Mouse (Mus musculus) cerebellum, adult 8-10 months (tissue): Measurements from ENCODE around the gene Senp2.
"Not testable (repeated sequence)": the region's sequence is repeated elsewhere in the genome, so short reads cannot be mapped to it uniquely, and the experiment has no call there.

Source experiments
- DNase-seq: peaks from one replicate; pipeline ENCODE4 v3.0.0; 2022

The Senp2 gene

DNA sequence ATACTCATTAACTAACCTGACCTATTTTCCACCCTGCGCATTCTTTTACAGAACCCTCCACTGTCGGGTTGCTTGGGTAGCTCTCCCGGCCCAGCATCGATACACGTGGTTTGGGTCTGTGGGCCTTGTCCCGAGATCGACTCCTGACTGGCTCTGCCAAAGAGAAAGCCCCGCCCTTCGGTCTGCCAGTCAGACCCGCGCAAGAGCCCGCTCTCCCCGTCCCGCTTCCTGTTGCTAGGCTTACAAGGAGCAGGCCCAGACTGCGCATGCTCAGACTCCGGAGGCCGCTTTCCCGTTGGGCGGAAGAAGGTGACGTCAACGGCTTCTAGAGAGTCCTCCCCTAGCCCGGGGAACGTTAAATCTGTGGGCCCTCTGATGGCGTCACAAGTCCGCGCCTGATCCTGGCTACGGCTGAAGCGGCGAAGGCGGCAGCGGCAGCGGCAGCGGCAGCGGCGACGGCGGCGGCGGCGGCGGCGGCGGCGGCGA lies at the start of gene Senp2:
Senp2 (plus strand) TSS at position 386 of the 486 bp plus-strand sequence.
- DNase-seq = peak; percentile 100

DNA sequence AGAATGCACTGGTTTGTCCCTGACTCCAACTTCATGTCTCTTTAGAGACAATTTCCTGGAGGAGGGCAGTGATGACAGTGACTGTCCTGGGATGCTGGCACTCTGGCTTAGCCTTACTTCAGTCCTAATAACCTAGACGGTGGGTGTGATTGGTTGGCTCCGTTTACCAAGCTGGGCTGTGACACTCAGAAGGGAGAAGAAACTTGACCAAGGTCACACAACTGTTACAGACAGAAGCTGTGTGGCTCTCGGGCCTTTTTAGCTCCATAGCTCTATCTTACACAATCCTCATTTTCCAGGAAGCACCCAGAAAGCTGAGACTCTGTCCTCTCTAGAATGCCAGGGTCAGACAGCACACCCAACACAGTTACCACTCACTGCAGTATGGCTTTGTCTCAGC lies 43.7 kb upstream of the Senp2 start:
- DNase-seq = no peak

DNA sequence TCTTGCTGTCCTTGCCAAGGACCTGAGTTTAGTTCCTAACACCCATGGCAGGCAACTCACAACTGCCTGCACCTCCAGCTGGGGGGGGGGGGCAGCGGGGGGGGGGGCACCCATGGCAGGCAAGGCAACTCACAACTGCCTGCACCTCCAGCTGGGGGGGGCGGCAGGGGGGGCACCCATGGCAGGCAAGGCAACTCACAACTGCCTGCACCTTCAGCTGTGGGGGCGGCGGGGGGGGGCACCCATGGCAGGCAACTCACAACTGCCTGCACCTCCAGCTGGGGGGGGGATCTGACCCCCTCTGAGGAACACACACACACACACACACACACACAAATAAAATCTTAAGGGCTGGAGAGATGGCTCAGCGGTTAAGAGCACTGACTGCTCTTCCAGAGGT lies 39.4 kb upstream of the Senp2 start:
- DNase-seq = no peak

DNA sequence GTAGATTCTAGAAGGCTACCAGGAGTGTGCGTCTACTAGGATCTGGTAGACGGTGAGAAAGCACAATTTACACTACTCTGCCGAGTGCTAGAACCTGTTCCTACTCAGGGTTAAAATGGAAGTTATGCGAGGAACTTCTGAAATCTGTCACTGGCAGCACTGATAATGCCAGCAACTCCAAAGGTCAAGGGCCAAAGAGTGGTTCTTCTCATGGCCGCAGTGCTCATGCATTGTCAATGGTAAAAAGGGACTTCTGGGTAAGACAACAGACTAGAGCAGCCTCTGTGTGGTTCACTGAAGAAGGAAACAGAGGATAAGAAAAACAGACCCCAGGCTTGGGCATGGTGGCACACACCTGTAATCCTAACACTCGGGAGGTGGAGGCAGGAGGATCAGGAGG lies 38.7 kb upstream of the Senp2 start:
- DNase-seq = no peak

DNA sequence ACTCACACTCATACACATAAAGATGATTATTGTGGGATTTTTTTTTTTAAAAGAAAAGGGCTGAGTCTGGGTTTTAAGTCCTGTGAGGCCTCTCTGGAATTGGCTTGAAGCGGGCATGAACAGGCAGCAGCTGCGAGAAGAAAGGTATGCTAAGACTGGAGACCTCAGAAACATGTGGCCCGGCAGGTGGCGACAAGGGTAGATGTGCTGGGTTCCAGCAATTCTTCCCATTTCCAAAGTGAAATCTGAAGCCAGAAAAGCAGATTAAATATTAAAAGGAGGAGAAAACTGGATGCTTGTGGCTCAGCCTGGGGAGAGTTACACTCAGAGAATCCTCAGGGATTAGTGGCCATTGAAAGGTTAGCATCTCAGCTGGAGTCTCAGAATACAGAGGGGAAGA lies 37.8 kb upstream of the Senp2 start:
- DNase-seq = no peak

DNA sequence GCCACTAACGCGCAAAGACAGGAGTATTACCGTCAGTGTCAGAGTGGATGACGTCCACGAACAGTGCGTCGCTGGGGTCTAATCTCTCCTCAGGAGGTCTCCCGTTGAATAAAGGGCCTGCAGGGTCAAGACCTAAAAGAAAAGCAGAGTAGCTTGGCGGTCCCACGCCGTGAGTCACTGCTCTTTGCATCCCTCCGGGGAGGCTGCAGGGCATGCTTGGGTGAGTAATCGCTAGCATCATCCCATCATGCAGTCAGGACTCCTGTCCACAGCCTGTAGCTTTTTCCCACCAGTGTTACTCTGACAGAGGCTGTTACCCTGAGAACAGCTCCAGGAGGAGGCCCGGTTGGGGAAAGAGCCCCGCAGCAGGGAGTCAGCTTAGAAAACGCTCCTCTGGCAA lies 33.1 kb upstream of the Senp2 start:
- DNase-seq = no peak

DNA sequence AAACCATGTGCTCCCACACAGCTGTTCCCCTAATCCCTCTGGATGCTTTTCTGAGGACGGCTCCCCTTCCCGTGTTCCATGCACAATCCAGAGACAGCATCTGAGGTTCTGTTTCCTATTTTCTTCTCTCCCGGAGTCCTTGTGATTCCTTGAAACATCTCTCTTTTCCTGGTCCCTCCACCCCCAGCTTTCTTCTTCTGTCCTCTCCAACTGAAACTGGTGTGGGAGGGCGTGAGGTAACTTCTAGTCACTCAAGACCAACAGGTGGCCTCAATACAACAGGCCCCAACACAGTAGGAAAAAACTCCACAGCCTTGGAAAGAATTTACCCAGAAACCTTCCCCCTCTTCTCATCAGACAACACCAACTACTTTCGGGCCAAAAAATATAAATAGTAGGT lies 31.9 kb upstream of the Senp2 start:
- DNase-seq = no peak

DNA sequence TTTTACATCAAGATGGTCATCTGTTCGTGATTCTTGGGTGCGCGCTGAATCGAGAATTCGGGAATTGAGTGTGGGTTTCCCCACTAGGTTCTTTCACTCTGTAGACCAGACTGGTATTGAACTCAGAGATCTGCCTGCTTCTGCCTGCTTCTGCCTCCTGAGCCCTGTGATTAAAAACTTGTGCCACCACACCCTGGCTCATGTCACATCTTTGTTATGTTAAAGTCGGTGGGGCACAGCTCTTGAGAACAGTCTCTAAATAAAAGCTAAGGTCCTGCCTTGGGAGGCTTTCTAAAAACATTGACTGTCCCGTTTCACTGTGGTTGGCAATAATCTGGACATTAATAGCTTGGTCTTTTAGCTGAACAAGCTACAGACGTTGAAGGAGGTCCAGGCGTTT lies 26.1 kb upstream of the Senp2 start:
- no peak for DNase-seq

DNA sequence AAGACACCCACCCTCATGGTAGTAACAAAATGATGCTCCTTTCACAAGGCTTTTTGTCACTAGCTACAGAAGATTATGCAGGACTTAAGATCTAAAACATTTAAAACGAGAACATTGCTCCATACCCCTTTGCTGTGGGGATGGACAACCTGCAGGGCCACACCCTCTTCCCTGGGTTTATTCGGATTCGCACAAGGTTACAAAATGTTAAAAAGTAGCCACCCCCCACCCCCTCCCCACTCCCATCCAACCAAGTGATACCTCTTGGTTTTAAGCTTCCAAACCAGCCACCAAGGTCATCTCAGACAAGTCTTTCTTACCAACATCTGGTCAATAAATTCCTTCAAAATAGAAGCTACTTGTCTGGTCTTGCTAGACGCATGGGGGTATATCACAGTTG lies 25.7 kb upstream of the Senp2 start:
- DNase-seq = no peak

DNA sequence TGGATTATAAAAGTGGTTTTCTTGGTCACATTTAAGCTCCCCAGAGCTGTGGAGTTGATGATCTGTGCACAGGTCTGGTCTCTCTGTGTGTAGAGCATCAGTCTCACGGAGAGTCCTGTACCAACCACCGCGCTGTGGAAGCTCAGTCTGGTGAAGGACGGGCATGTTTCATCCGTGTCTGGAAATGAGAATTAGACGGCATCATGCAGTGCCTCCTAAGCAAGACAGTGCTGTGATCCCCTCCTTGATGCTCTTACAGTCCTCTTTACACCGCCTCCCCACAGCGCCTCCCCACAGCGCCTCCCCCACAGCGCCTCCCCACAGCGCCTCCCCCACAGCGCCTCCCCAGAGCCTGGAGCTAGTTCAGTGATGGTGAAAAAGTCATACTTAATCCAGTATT lies 25.2 kb upstream of the Senp2 start:
- no peak for DNase-seq

DNA sequence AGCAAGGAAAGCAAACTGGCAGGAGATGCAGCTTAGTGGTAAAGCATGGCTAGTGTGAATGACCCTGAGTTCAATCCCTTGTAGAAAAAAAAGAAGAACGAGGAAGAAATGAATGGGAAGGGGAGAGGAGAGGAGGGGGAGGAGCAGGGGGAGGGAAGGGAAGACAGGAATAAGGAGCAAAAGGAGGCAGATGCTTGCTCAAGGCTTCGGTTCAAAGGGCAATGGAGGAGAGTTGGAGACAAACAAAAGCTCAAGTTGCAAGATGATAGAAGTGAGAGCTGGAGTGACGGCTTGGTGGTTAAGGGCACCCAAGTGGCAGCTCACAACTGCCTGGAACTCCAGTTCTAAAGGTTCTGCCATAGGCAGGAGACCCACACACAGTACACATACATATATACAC lies 23.1 kb upstream of the Senp2 start:
- no peak for DNase-seq

DNA sequence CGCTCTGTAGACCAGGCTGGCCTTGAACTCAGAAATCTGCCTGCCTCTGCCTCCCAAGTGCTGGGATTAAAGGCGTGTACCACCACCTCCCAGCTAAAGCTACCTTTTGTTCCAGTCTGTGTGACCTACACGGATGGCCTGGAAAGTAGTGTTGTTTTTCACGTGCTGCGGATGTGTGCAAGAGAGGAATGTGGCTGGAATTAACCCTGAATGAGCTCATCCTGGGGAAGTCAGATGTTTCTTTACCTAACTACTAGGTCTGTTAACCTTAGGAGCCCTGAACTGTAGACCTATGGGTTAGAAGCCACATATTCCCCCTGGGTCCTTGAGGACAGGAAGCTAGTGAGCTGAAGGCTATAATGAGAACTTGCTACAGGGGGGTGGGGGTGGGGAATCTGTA lies 21.3 kb upstream of the Senp2 start:
- DNase-seq = no peak

DNA sequence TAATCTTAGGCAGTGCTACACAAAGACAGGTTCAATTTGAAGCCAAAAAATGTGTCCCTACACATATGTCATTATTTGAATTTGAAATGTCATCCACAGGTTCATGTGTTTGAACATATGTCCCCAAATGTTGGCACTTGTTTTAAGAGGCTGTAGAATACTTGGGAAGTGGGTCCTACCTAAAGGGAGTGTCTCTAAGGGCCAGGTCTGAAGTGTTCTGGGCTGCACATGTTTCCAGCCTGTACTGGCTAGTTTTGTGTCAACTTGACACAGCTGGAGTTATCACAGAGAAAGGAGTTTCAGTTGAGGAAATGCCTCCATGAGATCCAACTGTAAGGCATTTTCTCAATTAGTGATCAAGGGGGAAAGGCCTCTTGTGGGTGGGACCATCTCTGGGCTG lies 18.4 kb upstream of the Senp2 start:
- DNase-seq = not testable (repeated sequence)

DNA sequence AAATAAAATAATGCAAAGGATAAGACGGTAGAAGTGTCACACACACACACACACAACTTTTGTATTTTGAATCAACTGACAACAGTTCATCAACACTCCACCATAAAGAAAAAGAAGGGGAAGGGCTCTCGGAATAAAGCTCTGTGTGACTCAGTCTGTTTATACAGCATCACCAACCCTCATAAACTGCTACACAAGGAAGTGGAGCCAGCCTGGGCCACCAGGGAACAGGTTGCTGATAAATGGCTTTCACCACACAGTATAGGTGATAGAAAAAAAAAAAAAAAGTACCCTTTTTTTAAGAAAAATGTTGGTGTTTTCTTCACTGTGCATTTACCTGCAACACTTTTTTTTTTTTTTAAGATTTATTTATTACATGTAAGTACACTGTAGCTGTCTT lies 17.5 kb upstream of the Senp2 start:
- no peak for DNase-seq

DNA sequence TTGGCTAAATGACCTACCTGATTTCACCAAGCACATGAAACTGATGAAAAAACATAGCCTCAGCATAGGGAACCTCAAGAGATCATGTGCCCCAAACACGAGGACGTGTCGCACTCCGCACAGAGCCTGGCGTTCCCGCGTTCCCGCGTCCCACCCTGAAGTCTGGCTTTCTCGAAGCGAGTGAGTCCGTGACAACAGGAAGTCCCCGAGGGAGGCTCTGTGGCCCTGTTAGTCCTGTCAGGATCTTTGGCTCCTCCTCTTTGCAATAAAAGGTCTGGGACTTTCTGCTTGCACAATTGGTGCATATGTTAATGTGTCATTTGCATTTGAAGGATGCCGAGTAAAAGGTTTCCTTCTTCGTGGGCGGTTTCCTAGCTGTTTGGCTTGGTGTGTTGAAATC lies 14.0 kb upstream of the Senp2 start, which contains the start of gene Liph:
Liph (minus strand) TSS at position 360 of the 400 bp plus-strand sequence.
- no peak for DNase-seq

DNA sequence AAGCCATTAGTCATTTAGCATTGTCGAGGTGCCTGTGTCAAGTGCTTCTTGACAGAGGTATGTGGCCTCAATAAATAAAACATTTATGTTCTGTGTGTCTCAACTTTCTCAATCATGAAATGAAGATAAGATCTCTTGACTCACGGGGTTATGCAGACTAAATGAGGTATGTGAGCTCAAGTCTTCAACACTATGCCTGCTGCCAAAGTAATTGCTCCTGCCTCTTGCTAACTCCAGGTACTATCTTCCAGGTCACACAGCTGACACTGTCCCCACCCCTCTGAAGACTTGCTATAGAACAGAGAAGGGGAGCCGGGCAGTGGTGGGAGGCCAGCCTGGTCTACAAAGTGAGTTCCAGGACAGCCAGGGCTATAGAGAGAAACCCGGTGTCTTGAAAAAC lies 12.9 kb upstream of the Senp2 start:
- DNase-seq = no peak

DNA sequence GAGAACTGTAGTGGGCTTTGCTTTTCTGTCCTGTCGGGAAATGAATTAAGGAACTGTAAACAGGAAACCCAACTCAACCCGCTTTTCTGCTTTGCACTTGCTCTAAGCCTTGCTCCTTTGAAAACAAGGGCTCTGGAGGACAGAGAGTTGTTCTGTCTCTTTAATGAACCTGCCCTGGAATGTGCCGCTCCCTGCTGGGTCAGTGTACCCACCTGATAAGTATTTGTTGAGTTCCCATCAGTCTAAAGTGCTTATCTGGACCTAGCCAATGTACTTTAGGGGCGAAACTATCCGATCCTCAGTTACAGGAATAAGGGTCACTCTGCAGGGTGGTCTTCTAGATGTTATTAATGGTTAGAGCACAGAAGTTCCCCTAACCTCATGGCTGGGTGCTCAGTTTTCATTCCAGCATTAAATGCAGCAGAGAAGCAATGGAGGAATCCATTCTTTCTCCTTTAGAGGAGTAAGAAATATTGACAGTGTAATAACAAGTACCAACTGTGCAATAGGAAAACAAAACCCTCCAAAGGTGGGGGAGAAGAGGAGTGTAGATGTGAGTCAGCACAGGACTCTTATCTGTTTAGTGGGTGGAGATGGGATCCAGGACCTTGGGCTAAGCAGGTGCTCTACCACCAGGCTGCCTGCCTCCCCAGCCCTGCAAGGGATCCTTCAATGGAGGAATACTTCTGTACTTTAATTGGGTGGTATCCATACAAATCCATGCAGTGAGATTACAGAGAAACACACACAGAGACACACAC lies 12.2 kb upstream of the Senp2 start:
- DNase-seq = no peak

DNA sequence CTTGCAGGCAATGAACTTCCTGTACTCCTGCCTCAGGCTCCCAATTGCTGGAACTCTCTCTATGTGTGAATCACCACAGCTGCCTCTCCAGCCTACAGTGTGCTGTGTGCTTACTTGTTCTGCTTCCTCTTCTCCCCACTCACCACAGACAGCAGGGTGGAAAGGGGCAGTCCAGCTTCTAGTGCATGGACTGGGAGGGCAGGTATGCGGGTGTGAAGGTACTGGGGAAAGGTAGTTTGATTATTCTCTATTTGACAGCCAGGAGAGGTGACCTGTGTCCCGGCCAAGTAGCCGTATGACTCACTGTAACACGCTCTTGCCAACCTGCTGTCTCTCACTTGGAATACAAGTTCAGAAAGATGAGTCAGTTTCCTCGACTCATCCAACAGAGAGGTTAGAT lies 11.2 kb upstream of the Senp2 start:
- peak; percentile 20 for DNase-seq

DNA sequence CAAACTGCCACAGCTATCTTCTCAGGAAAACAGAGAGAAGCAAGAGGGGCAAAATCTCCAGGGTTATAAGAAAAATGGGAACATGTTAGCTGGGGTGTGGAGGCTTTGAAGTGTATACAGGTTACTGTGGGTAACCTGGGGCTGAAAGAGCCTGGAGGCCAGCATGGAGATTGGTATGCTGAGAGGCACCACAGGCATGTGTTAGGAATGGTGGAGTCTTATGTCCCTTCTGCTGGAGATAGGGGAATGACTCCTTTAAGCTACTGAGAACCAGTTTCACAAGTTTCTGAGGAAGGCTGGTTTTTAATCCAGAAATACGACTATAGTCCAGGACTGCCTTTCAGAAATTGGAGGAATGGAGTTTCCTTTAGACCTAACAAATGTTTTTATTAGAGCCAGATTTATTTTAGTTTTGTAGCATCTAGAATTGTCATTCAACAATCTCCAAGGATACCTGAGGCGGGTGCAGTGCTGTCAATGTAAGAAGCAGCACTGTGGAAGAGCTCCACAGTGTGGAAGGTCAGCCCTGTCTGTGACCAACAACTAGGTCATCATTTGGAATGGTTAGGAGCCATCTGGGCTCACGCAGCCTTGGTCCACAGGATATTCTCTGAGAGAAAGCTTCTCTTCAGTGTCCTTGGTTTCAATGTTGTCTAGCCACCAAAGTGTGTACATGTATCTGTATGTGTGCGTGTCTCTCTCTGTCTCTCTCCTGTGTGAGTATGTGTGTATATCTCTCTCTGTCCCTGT lies 9.2 kb upstream of the Senp2 start:
- no peak for DNase-seq

DNA sequence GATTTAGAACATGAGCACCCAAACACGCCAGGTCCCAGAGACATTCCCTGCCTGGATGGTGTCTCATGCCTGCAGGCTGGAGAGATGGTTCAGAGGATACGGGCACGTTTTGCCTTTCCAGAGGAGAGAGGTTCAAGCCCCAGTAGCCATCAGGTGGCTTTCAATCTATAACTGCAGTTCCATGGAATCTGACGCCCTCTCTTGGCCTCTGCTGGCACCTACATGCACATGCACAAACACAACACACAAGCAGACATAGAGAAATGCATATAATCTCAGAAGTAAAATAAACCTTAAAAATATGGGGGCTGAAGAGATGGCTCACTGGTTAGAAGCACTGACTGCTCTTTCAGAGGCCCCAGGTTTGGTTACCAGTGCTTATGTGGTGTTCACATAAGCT lies 8.1 kb upstream of the Senp2 start:
- DNase-seq = no peak

DNA sequence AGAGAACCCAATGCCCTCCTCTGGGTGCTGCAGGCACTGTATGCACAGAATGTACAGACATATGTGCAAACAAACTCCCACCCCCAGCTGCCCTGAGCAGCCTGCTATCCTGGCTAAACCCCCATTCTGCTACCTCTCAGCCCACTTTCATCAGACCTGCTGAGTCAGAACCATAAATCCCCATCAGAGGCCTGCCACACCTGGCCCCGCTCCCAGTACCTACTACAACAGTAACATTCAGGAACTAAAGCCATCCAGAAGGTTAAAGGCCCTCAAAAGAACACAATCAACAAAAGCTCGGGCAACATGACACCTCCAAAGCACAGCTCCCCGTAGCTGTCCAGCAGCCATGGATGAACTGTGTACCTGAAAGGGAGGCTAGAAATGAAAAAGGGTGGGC lies 7.7 kb upstream of the Senp2 start:
- no peak for DNase-seq

DNA sequence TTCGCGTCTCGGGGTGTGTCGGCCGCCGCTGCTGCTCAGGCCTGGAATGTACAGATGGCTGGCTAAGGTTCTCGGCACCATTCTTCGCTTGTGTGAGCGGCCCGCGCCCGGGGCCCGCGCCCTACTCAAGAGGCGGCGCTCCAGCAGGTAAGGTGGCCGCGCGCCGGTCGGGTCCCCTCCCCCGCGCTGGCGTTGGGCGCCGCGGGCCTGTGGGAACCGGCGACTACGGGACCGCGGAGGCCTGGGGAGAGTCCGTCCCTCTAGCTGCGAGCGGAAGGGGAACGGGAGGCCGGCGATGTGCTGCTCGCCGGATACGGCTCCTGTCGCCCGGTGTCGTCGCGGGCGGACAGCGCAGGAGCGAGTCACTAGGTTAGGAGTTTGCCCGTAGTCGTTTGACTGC lies 312 bp downstream of the Senp2 start:
- no peak for DNase-seq

DNA sequence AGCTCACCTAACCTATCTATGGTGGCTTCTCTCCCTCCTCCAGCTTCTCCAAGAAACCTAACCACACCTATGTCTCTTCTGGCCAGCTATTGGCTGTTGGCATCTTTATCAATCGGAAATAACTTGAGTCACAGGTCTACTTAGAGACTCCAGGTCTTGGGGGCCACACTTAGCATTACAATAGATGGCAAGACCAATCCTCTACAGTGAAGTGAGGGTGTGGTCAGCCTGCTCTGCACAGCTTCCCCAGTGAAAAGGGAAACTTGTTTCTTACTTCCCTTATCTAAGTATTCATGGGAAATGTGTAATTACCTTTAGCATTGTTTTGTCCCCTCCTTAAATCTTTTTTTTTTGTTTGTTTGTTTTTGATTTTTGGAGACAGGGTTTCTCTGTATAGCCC lies 6.3 kb downstream of the Senp2 start:
- no peak for DNase-seq

DNA sequence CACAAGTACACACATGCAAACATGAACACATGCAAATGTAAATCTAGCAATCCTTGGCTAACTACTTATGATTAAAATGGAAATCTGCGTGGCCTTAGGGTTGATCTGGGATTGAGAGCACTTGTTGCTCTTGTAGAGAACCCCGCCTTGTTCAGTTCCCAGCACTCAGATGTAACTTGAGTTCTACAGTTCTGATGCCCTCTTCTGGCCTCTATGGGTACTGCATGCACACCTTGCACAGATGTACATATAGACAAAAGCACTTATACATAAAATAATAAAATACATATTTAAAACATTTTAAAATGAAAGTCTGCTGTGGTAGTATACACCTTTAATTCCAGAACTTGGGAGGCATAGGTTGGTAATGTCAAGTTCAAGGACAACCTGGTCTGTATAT lies 12.8 kb downstream of the Senp2 start:
- no peak for DNase-seq

DNA sequence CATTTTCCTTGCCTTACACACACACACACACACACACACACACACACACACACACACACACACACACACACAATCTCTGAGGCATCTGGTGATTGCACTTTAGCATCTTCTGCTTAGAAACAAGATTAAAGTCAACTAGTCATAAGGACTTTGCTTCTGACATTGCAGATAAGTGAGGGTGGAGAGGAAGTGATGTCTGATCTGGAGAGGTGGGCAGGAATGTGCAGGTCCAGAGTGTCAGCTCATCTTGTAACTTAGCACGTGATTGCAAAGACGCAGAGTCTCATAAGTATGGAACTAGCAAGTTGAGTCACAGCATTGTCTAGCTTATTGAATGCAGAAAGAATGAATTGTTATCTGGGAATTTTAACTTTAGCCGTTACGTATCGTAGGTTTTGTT lies 18.2 kb downstream of the Senp2 start:
- DNase-seq = no peak
